Mouse (Mus musculus): Measurements from ENCODE around the gene Tstd3. TPM values are rescaled to one million over a fixed set of nuclear protein-coding genes. Genes with fewer than 3 reads are reported as not detected.

Gene Tstd3
- polyA plus RNA-seq (2012; rRNA removed) = 2.9 and 3.8 TPM in 2 replicates
- 6.6 and 7.0 TPM in 2 replicates for polyA plus RNA-seq (2014; fragmentation: Nextera tagmentation; extraction: Ambion mirVana)

DNA sequence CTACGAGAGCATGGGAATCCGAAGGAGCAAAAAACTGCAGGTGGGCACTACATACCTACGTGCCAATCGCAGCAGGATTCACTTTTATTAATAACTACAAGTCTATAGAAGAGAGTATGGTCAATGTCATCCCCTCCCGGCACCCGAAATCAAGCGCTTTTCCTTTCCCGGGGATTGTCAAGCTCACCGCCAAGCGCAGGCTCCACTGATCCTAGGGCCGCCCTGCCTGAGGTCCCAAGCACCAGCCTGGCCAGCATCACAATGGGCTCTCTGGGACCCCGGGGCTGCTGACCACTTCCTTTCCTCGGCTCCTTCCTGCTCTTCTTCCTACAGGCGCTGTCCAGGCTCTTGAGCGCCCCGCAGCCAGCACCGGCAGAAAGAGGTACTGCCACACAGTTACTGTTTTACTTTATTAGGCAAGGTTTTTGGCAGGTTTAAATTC is at the start of gene Tstd3, which contains the start of gene Usp45:
TSS of gene Tstd3 (minus strand) at position 350 of the 442 bp plus-strand sequence.
TSS of gene Usp45 (plus strand) at position 294 of the 442 bp plus-strand sequence.
- Histone ChIP-seq H3K9me3 (ENCODE audit: control insufficient read depth, low read length) (no peaks in the 10 kb centered on the region), H3K4me2 (replicated peaks; ENCODE audit: low read depth, low read length, severe bottlenecking) (peak within 1 kb of the TSS; percentile 56), H3K27ac (replicated peaks; ENCODE audit: low read depth, low read length) (no peak within 1 kb of the TSS), H3K9ac (ENCODE audit: low read depth, low read length, severe bottlenecking) (peak within 1 kb of the TSS; percentile 46), H3K27me3 (ENCODE audit: control insufficient read depth, insufficient read depth, low read length) (no peaks in the 10 kb centered on the region), H3K4me1 (ENCODE audit: control insufficient read depth, insufficient read depth, low read length) (0 out of 2 replicates have a peak, but pooled peaks cover 2% of the 10 kb centered on the region), H3K4me3 (replicated peaks; ENCODE audit: low read length) (peak within 1 kb of the TSS; percentile 46), H3K36me3 (ENCODE audit: control insufficient read depth, insufficient read depth, low read length) (no peaks in the 10 kb centered on the region)
- DNase-seq (ENCODE audit: low spot score) (peak; percentile 73), ATAC-seq (ENCODE audit: low FRiP score, low read depth) (peak; percentile 87)
- WGBS = 2% methylated on average over 17 of the region's 17 CpGs
- no peak for TF ChIP-seq POLR2A (IDR thresholded peaks at IDR 0.05; ENCODE audit: borderline replicate concordance, extremely low read depth, insufficient read depth, insufficient read length)

DNA sequence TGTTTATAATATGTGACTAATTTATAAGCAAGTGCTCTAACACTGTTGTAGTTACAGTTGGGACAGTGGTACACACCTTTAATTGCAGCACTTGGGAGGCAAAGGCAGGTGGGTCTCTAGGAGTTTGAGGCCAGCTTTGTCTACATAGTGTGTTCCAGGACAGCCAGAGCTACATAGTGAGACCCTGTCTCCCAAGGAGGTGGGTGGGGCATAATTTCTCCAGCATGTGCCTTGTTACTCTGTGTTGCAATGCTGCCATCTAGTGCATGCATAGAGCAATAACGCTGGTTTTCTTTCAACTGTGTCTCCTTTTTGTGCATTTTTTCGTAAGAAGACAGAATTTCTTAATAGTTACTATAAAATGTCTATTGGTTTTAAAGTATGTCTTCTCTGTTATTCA is 47.0 kb upstream of the Tstd3 start:
- ATAC-seq (ENCODE audit: low FRiP score, low read depth) = peak; percentile 47; the same call in 1 of the 2 replicates
- H3K4me2 ChIP-seq (replicated peaks; ENCODE audit: low read depth, low read length, severe bottlenecking) = no peak overlapping the region
- peak; percentile 85 for DNase-seq (ENCODE audit: low spot score)
- WGBS = 46% methylated on average over 2 of the region's 2 CpGs
- no peak overlapping the region for H3K4me3 ChIP-seq (replicated peaks; ENCODE audit: low read length)
- no peaks in the 10 kb centered on the region for H3K4me1 ChIP-seq (ENCODE audit: control insufficient read depth, insufficient read depth, low read length)
- TF ChIP-seq POLR2A (IDR thresholded peaks at IDR 0.05; ENCODE audit: borderline replicate concordance, extremely low read depth, insufficient read depth, insufficient read length) = no peak
- H3K9me3 ChIP-seq (ENCODE audit: control insufficient read depth, low read length) = no peaks in the 10 kb centered on the region
- H3K36me3 ChIP-seq (ENCODE audit: control insufficient read depth, insufficient read depth, low read length) = peaks cover 60% of the 10 kb centered on the region
- no peak overlapping the region for H3K27ac ChIP-seq (replicated peaks; ENCODE audit: low read depth, low read length)
- H3K27me3 ChIP-seq (ENCODE audit: control insufficient read depth, insufficient read depth, low read length) = no peaks in the 10 kb centered on the region
- no peak overlapping the region for H3K9ac ChIP-seq (ENCODE audit: low read depth, low read length, severe bottlenecking)

GRCm38 (mm10) chr4:21812635-21813034 is 45.6 kb upstream of the Tstd3 start:
- Histone ChIP-seq H3K36me3 (ENCODE audit: control insufficient read depth, insufficient read depth, low read length) (peaks cover 61% of the 10 kb centered on the region), H3K9me3 (ENCODE audit: control insufficient read depth, low read length) (no peaks in the 10 kb centered on the region), H3K9ac (ENCODE audit: low read depth, low read length, severe bottlenecking) (no peak overlapping the region), H3K4me2 (replicated peaks; ENCODE audit: low read depth, low read length, severe bottlenecking) (no peak overlapping the region), H3K27ac (replicated peaks; ENCODE audit: low read depth, low read length) (no peak overlapping the region), H3K4me1 (ENCODE audit: control insufficient read depth, insufficient read depth, low read length) (no peaks in the 10 kb centered on the region), H3K27me3 (ENCODE audit: control insufficient read depth, insufficient read depth, low read length) (no peaks in the 10 kb centered on the region), H3K4me3 (replicated peaks; ENCODE audit: low read length) (no peak overlapping the region)
- TF ChIP-seq POLR2A (IDR thresholded peaks at IDR 0.05; ENCODE audit: borderline replicate concordance, extremely low read depth, insufficient read depth, insufficient read length) = no peak
- 93% methylated on average over 6 of the region's 6 CpGs for WGBS
- no peak for DNase-seq (ENCODE audit: low spot score)
- ATAC-seq (ENCODE audit: low FRiP score, low read depth) = no peak

- Histone ChIP-seq H3K4me2 (replicated peaks; ENCODE audit: low read depth, low read length, severe bottlenecking) (no peak overlapping the region), H3K4me3 (replicated peaks; ENCODE audit: low read length) (no peak overlapping the region), H3K27ac (replicated peaks; ENCODE audit: low read depth, low read length) (no peak overlapping the region), H3K4me1 (ENCODE audit: control insufficient read depth, insufficient read depth, low read length) (no peaks in the 10 kb centered on the region), H3K9ac (ENCODE audit: low read depth, low read length, severe bottlenecking) (no peak overlapping the region), H3K27me3 (ENCODE audit: control insufficient read depth, insufficient read depth, low read length) (no peaks in the 10 kb centered on the region), H3K36me3 (ENCODE audit: control insufficient read depth, insufficient read depth, low read length) (peaks cover 53% of the 10 kb centered on the region), H3K9me3 (ENCODE audit: control insufficient read depth, low read length) (no peaks in the 10 kb centered on the region)
- no peak for DNase-seq (ENCODE audit: low spot score)
- no peak for TF ChIP-seq POLR2A (IDR thresholded peaks at IDR 0.05; ENCODE audit: borderline replicate concordance, extremely low read depth, insufficient read depth, insufficient read length)
- WGBS = 91% methylated on average over 3 of the region's 3 CpGs
- no peak for ATAC-seq (ENCODE audit: low FRiP score, low read depth)
These were observed 43.6 kb upstream of the Tstd3 start for GRCm38 (mm10) chr4:21810608-21811007.

DNA sequence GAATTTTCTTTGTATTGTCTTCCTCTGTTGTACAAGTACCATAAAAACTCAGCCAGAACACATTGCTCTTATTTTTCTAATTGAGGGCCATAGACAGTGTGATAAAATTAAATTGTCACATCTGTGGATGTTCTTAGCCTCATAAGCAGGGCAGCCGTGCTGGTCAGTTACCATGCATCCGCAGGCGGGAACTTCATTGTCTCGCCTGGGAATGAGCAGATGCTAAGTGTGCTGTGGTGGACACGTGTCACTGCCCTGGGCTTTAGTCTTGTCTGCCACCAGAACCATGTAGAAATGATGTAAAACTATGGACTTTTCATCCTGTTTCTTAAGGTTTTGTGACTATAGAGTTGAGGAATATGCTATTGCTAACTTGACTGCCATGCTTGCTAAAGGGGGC is 40.2 kb upstream of the Tstd3 start:
- H3K36me3 ChIP-seq (ENCODE audit: control insufficient read depth, insufficient read depth, low read length) = peaks cover 67% of the 10 kb centered on the region
- TF ChIP-seq POLR2A (IDR thresholded peaks at IDR 0.05; ENCODE audit: borderline replicate concordance, extremely low read depth, insufficient read depth, insufficient read length) = no peak
- 70% methylated on average over 5 of the region's 5 CpGs for WGBS
- no peaks in the 10 kb centered on the region for H3K27me3 ChIP-seq (ENCODE audit: control insufficient read depth, insufficient read depth, low read length)
- H3K9me3 ChIP-seq (ENCODE audit: control insufficient read depth, low read length) = no peaks in the 10 kb centered on the region
- no peaks in the 10 kb centered on the region for H3K4me1 ChIP-seq (ENCODE audit: control insufficient read depth, insufficient read depth, low read length)
- H3K9ac ChIP-seq (ENCODE audit: low read depth, low read length, severe bottlenecking) = no peak overlapping the region
- no peak overlapping the region for H3K4me3 ChIP-seq (replicated peaks; ENCODE audit: low read length)
- ATAC-seq (ENCODE audit: low FRiP score, low read depth) (no peak), DNase-seq (ENCODE audit: low spot score) (no peak)
- H3K27ac ChIP-seq (replicated peaks; ENCODE audit: low read depth, low read length) = no peak overlapping the region
- H3K4me2 ChIP-seq (replicated peaks; ENCODE audit: low read depth, low read length, severe bottlenecking) = no peak overlapping the region
